Mouse (Mus musculus) ES-Bruce4 (cell line): ENCODE results near the gene Lamb3.

Experiments
- EP300 ChIP-seq: IDR thresholded peaks from 2 replicates; pipeline ENCODE4 v1.6.1; 2011; ENCODE audit warnings: low read depth, low read length; ENCODE audit not compliant: insufficient read depth
- POLR2A ChIP-seq: IDR thresholded peaks from one replicate; pipeline ENCODE4 v1.8.1; 2011; ENCODE audit warnings: low read length; ENCODE audit not compliant: insufficient read depth

GRCm38 (mm10) chr1:193172991-193173809 lies 34.3 kb upstream of the Lamb3 start:
- TF ChIP-seq EP300 (no peak), POLR2A (peak; percentile 76)
